Mouse (Mus musculus): Measurements from ENCODE around the gene Serbp1. TPM values are rescaled to one million over a fixed set of nuclear protein-coding genes. Genes with fewer than 3 reads are reported as not detected.

The Serbp1 gene
- polyA plus RNA-seq, 1 experiment from 2014 or later, result 320 TPM

DNA sequence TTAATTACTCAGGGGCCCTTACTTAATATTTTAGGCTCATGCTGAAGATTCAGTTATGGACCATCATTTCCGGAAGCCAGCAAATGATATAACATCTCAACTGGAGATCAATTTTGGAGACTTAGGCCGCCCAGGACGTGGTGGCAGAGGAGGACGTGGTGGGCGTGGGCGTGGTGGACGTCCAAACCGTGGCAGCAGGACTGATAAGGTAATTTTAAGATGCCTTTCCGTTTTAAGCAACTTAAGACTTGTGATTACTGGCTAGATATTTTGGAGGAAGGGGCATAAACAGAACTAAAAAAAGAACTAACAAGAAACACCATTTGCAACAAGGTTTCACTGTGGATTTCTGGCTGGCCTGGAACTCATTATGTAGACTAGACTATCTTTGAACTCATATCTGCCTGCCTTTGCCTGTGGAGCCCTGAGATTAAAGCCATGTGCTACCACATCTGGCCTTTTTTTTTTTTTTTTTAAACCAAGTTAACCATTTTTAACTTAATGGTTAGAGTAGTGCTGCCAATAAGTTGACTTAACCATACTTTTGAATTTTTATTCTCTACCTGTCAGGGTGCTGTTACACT is 43.7 kb downstream of the Serbp1 start:
- Histone ChIP-seq H3K36me3 (peaks cover 34% of the 10 kb centered on the region), H3K27me3 (no peaks in the 10 kb centered on the region), H3K4me2 (replicated peaks) (no peak overlapping the region), H3K27ac (no peak overlapping the region), H3K9me3 (no peaks in the 10 kb centered on the region), H3K4me1 (replicated peaks) (no peaks in the 10 kb centered on the region), H3K9ac (replicated peaks) (no peak overlapping the region), H3K4me3 (replicated peaks) (no peak overlapping the region)
- WGBS, result 93% methylated on average over 9 of the region's 9 CpGs
- no peak for ATAC-seq

DNA sequence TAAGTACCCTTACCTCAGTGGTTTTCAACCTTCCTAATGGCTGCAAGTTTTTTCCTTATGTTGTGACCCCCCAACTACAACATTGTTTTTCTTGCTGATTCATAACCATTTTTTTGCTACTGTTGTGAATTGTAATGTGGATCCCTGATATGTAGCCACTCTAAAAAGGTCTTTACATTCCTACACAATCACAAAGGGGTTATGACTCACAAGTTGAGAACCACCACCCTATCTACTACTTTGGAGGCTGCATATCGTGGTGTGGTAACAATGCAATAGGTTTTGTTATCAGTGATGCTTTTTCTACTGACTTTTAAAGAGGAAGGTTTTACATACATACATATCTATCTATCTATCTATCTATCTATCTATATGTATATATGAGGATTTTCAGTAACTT is 44.9 kb downstream of the Serbp1 start:
- Histone ChIP-seq H3K27me3 (no peaks in the 10 kb centered on the region), H3K4me3 (replicated peaks) (no peak overlapping the region), H3K27ac (no peak overlapping the region), H3K4me2 (replicated peaks) (no peak overlapping the region), H3K9ac (replicated peaks) (no peak overlapping the region), H3K4me1 (replicated peaks) (no peaks in the 10 kb centered on the region), H3K9me3 (no peaks in the 10 kb centered on the region), H3K36me3 (peaks cover 34% of the 10 kb centered on the region)
- WGBS, result 91% methylated on average over 1 of the region's 1 CpGs
- ATAC-seq, result no peak

DNA sequence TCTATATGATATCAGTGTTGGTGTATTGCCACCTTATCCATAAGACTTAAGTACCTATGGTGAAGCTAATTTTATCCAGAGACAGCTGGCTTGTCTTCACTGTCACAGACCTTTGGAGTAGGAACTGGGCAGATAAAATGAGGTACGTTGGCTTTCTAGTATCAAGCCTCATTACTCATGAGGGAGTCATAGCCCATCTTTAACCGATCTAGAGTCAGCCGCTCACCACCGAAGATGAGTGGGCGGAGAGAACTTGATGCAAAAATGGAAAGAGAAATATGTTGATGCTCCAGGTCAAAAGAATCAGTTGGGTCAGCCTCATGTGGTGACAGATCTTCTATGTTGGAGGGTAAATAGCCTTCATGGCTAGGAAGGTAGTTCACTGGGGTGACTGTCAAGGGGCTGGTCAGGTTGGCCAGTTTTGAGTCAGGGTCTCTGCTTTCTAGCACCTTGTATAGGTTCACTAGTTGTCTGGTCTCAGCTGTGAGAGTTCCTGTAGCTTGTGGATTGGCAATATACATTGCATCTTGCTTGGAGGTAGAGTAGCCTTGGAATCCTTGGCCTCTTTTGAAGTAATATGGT is 54.2 kb downstream of the Serbp1 start:
- Histone ChIP-seq H3K27ac (no peak overlapping the region), H3K36me3 (peaks cover 9% of the 10 kb centered on the region; the same call in 1 of the 2 replicates), H3K9me3 (no peaks in the 10 kb centered on the region), H3K4me1 (replicated peaks) (no peaks in the 10 kb centered on the region), H3K9ac (replicated peaks) (no peak overlapping the region), H3K4me3 (replicated peaks) (no peak overlapping the region), H3K27me3 (no peaks in the 10 kb centered on the region), H3K4me2 (replicated peaks) (no peak overlapping the region)
- no peak for ATAC-seq
- WGBS, result 86% methylated on average over 5 of the region's 5 CpGs

DNA sequence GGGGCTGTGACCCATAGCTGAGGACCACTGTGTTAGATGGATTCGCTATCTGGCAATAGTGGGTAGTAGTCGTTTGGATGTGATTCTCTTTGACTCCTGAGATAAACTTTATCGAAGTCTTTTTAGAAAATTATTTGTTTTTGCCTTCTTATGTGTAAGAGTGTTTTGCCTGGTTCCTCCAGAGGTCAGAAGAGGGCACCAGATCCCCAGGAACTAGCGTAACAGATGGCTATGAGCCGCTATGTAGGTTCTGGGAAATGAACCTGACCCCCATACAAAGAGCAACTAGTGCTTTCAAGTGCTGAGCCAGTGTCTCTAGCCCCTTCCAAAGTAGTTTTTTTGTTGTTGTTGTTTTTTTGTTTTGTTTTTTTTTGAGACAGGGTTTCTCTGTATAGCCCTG is 58.1 kb downstream of the Serbp1 start:
- H3K27me3 ChIP-seq, result no peaks in the 10 kb centered on the region
- peaks cover 8% of the 10 kb centered on the region; the same call in 1 of the 2 replicates for H3K4me1 ChIP-seq (replicated peaks)
- no peak for ATAC-seq
- no peaks in the 10 kb centered on the region for H3K9me3 ChIP-seq
- H3K4me2 ChIP-seq (replicated peaks), result no peak overlapping the region
- 60% methylated on average over 5 of the region's 5 CpGs for whole genome bisulfite sequencing
- H3K9ac ChIP-seq (replicated peaks), result no peak overlapping the region
- 0 out of 2 replicates have a peak, but pooled peaks cover 5% of the 10 kb centered on the region for H3K36me3 ChIP-seq
- H3K27ac ChIP-seq, result no peak overlapping the region
- no peak overlapping the region for H3K4me3 ChIP-seq (replicated peaks)

DNA sequence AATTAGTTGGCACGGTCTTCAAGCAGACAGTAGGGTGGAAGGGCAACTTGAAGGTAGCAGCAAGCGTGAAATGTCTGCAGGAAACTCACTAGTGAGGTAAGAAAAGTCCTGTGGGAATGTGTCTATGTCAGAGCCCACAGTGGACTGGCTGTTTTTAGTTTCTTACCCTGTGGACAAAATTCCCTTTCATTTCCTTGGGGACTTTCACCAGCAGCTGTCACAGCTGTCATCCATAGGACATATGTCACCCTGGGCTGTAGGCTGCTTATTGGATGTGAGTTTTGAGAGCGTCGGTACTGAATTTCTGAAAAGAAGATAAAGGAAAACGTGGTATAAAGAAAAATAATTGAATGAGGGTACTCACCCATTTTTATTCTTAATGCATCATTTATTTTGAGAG is 60.8 kb downstream of the Serbp1 start:
- H3K9ac ChIP-seq (replicated peaks), result no peak overlapping the region
- H3K4me2 ChIP-seq (replicated peaks), result no peak overlapping the region
- no peaks in the 10 kb centered on the region for H3K36me3 ChIP-seq
- no peaks in the 10 kb centered on the region for H3K9me3 ChIP-seq
- ATAC-seq, result no peak
- H3K4me3 ChIP-seq (replicated peaks), result no peak overlapping the region
- 66% methylated on average over 5 of the region's 5 CpGs for WGBS
- peaks cover 8% of the 10 kb centered on the region; the same call in 1 of the 2 replicates for H3K4me1 ChIP-seq (replicated peaks)
- H3K27me3 ChIP-seq, result no peaks in the 10 kb centered on the region
- no peak overlapping the region for H3K27ac ChIP-seq

DNA sequence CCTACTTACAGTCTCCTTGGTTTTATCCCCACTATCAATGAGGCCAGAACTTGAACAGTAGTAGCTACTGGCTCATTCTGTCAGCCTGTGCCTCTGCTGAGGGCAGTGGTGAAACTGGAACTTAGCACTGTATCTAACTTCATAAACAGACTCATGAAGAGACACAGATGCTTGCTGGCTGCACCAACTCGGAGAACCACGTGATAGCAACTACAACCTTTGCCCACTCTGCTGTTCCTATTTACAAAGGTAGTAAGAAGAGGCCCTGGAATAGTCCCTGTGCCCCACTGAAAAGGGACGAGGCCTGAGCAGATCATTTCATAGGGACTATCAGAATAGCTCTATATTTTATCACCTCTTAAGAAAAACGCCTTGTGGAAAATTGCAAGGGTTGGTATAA is 62.3 kb downstream of the Serbp1 start:
- WGBS, result 81% methylated on average over 4 of the region's 4 CpGs
- Histone ChIP-seq H3K27ac (no peak overlapping the region), H3K4me1 (replicated peaks) (peaks cover 8% of the 10 kb centered on the region; the same call in 1 of the 2 replicates), H3K27me3 (no peaks in the 10 kb centered on the region), H3K36me3 (no peaks in the 10 kb centered on the region), H3K9me3 (no peaks in the 10 kb centered on the region), H3K4me2 (replicated peaks) (no peak overlapping the region), H3K4me3 (replicated peaks) (no peak overlapping the region), H3K9ac (replicated peaks) (no peak overlapping the region)
- no peak for ATAC-seq

DNA sequence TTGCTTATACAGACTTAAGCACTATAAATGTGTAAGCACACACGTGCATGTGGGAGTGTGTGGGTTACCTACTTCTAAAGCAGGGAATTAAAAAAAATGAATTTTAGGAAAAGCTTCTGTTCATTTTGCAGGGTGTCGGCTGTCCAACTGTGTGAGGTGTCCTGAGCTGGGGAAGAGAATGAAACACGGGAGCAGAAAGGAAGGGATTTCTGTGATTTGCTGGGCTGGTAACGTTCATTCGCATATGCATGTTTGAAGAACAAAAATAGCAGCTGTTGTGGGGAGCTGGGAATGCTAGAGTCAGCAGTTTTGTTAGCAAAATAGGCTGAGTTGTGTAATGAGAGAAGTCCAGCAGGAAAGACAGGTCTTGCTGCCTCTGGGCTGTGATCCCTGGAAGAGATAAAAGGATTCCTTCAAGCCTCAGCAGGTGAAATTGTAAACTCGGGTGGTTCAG is 62.8 kb downstream of the Serbp1 start:
- Histone ChIP-seq H3K4me1 (replicated peaks) (peaks cover 8% of the 10 kb centered on the region; the same call in 1 of the 2 replicates), H3K27ac (no peak overlapping the region), H3K4me2 (replicated peaks) (no peak overlapping the region), H3K4me3 (replicated peaks) (no peak overlapping the region), H3K9me3 (no peaks in the 10 kb centered on the region), H3K27me3 (no peaks in the 10 kb centered on the region), H3K36me3 (no peaks in the 10 kb centered on the region), H3K9ac (replicated peaks) (no peak overlapping the region)
- ATAC-seq, result no peak
- 58% methylated on average over 6 of the region's 6 CpGs for WGBS

DNA sequence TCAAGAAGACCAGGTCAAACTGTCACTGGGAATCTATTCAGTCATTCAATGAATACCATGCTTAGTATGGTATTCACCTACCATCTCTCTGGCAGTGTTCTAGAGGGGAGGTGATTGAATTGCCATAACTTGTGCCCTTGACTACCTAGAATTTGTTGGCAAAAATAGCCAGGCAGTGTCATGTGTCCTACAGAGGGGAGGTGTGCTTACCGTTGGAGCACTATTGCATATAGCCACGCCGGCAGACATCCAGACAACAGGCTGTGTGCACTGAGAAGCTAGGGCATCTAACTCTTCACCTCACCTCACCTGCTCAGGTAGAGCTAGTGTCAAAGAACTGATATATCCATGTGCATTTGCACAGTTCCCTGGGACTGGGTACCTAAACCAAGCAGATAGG is 63.3 kb downstream of the Serbp1 start:
- Histone ChIP-seq H3K4me3 (replicated peaks) (no peak overlapping the region), H3K4me1 (replicated peaks) (peaks cover 8% of the 10 kb centered on the region; the same call in 1 of the 2 replicates), H3K27ac (no peak overlapping the region), H3K9ac (replicated peaks) (no peak overlapping the region), H3K4me2 (replicated peaks) (no peak overlapping the region), H3K27me3 (no peaks in the 10 kb centered on the region), H3K9me3 (no peaks in the 10 kb centered on the region), H3K36me3 (no peaks in the 10 kb centered on the region)
- WGBS, result 94% methylated on average over 3 of the region's 3 CpGs
- no peak for ATAC-seq

DNA sequence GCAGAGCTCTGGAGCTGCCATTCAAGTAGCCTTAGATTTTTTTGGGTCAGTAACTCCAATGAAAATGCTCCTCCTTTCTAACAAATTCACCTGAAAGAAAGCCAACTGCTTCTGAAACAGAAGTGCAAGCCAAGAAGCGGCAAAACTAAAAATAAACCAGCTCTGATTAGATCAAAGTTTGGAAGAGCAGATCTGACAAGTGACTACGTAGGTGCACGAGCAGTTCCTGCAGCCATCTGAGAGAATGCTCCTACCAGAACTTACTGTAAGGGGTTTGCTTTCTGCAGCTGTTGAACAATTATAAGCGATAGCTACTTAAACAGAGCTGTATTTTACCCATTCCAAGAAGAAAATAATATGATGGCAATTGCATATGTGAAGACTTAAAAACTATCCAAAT is 64.5 kb downstream of the Serbp1 start:
- no peak overlapping the region for H3K4me3 ChIP-seq (replicated peaks)
- no peaks in the 10 kb centered on the region for H3K36me3 ChIP-seq
- H3K4me2 ChIP-seq (replicated peaks), result no peak overlapping the region
- peaks cover 8% of the 10 kb centered on the region; the same call in 1 of the 2 replicates for H3K4me1 ChIP-seq (replicated peaks)
- whole genome bisulfite sequencing, result 88% methylated on average over 4 of the region's 4 CpGs
- ATAC-seq, result no peak
- no peak overlapping the region for H3K27ac ChIP-seq
- H3K9me3 ChIP-seq, result no peaks in the 10 kb centered on the region
- no peak overlapping the region for H3K9ac ChIP-seq (replicated peaks)
- no peaks in the 10 kb centered on the region for H3K27me3 ChIP-seq

DNA sequence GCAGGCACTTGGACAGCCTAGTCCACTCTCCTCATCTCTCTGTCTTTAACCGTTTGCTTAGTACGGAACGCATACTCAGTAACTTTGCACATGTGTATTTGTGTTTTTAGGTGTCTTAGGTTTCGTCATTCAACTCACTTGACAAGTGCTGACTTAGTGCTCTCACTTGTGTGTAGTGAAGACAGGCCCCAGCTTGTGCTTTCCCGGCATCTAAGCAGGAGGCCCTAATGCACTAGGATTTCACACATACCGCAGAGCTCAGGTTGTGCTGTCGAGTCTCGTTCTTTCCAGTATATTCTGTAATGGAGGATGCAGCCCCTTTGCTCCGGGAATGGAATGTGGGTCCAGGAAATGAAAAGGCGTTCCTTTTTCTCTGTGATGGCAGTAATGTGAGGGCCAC is 65.2 kb downstream of the Serbp1 start:
- Histone ChIP-seq H3K9me3 (no peaks in the 10 kb centered on the region), H3K4me2 (replicated peaks) (no peak overlapping the region), H3K36me3 (no peaks in the 10 kb centered on the region), H3K27me3 (no peaks in the 10 kb centered on the region), H3K9ac (replicated peaks) (no peak overlapping the region), H3K27ac (no peak overlapping the region), H3K4me3 (replicated peaks) (no peak overlapping the region), H3K4me1 (replicated peaks) (peaks cover 8% of the 10 kb centered on the region; the same call in 1 of the 2 replicates)
- WGBS, result 92% methylated on average over 10 of the region's 10 CpGs
- no peak for ATAC-seq

DNA sequence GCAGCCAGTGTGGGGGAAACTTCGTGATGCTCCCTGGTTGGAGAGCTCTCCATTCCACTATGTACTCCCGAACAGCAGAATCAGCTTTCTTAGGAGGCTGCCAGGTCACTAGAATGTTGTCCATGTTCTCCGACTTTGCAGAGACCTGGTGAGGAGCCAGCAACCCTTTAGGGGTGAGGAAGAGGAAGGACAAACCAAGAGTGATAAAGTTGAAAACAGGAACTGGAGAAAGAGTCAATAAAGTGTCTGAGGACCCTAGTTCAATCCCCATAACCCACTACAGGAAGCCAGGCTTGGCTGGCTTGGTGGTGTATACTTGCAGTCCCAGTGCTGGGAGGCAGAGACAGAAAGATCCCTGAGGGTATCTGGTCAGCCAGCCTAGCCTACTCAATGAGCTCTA is 71.0 kb downstream of the Serbp1 start:
- ATAC-seq, result no peak

DNA sequence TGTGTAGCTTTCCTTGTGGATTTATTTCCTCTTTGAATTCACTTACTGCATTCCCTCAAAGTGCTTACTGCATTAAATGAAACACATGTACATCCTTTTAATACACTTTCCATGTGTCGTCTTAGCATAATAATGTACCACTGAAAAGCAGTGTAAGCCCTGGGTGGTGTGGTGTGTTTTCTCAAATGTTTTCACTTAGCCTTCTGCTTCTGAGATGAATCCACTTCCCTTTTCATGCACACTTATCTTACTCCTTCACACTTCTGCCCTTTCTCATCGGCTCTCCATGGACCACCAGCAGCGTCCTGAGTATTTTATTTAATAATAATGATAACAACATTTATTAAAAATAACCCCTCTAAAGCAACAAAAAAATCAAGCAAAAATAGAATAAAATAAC is 71.8 kb downstream of the Serbp1 start:
- H3K9ac ChIP-seq (replicated peaks), result no peak overlapping the region
- H3K4me3 ChIP-seq (replicated peaks), result no peak overlapping the region
- no peaks in the 10 kb centered on the region for H3K4me1 ChIP-seq (replicated peaks)
- ATAC-seq, result no peak
- H3K36me3 ChIP-seq, result no peaks in the 10 kb centered on the region
- no peaks in the 10 kb centered on the region for H3K9me3 ChIP-seq
- 88% methylated on average over 3 of the region's 3 CpGs for WGBS
- H3K27me3 ChIP-seq, result no peaks in the 10 kb centered on the region
- no peak overlapping the region for H3K4me2 ChIP-seq (replicated peaks)
- H3K27ac ChIP-seq, result no peak overlapping the region

More for the DNA sequence above, 71.0 kb downstream of the Serbp1 start:
- Histone ChIP-seq H3K9ac (replicated peaks) (no peak overlapping the region), H3K27me3 (no peaks in the 10 kb centered on the region), H3K27ac (no peak overlapping the region), H3K36me3 (no peaks in the 10 kb centered on the region), H3K4me3 (replicated peaks) (no peak overlapping the region), H3K9me3 (no peaks in the 10 kb centered on the region), H3K4me2 (replicated peaks) (no peak overlapping the region), H3K4me1 (replicated peaks) (no peaks in the 10 kb centered on the region)
- WGBS, result 87% methylated on average over 3 of the region's 3 CpGs

DNA sequence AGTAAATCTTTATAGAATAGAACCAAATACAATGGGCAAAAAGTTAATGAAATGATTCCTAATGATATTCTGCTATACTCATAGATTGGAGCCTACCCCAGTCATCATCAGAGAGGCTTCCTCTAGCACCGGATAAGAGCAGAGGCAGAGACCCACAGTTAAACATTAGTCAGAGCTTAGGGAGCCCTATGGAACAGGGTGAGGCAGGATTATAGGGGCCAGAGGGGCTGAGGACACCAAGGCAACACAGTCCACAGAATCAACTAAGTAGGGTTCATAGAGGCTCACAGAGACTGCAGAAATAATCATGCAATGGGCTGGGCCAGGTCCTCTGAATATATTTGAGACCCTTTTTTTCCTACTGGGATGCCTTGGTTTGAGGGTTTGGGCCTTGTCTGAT is 76.7 kb downstream of the Serbp1 start:
- Histone ChIP-seq H3K4me1 (replicated peaks) (no peaks in the 10 kb centered on the region), H3K4me2 (replicated peaks) (no peak overlapping the region), H3K27me3 (no peaks in the 10 kb centered on the region), H3K27ac (no peak overlapping the region), H3K4me3 (replicated peaks) (no peak overlapping the region), H3K9me3 (no peaks in the 10 kb centered on the region), H3K9ac (replicated peaks) (no peak overlapping the region), H3K36me3 (no peaks in the 10 kb centered on the region)
- WGBS, result 86% methylated on average over 1 of the region's 1 CpGs
- ATAC-seq, result no peak
